Mouse (Mus musculus) embryonic stem cell, embryonic (primary cell): ENCODE measurements at regions not wholly inside any gene's neighbourhood (a gene's known extent, or its start where the extent isn't known, plus 50 kb on each side); places are given as distances from the start of the nearest gene placed in this dataset.

Source experiments
- CTCF ChIA-PET, 4 experiments: fragments of 300-600 bp in 2 of 4; fragments of 350-600 bp in 2 of 4; sonication (Branson Sonifier 250); formaldehyde crosslinking; loops; one replicate each; lab custom pipeline; 2022; ENCODE audit warnings: inconsistent platforms in 2 of 4; lab: Charles Lee
- POLR2A ChIA-PET, 4 experiments: fragments of 300-600 bp in 2 of 4; fragments of 350-600 bp in 2 of 4; sonication (Branson Sonifier 250); formaldehyde crosslinking; loops; one replicate each; lab custom pipeline; 2022; ENCODE audit warnings: antibody characterized with exemption in 4 of 4, inconsistent platforms in 1 of 4; lab: Charles Lee

- ChIA-PET POLR2A (interaction anchor here (0.6 to 5.7 kb wide), 35 partner anchors 9 to 152 kb away, joined by 3 to 43 read pairs (median 4); partner anchors contain the start of gene Sall4 (in 2 of the 4)), CTCF (interaction anchor here (0.5 to 2.2 kb wide), 78 partner anchors 9 to 635 kb away, joined by 3 to 18 read pairs (median 4); partner anchors contain the start of genes Atp9a (in 3 of the 4), Adnp (in 1 of the 4) and Sall4 (in 1 of the 4))
These were observed 74.6 kb upstream of the Sall4 start for GRCm38 (mm10) chr2:168842261-168842740.

GRCm38 (mm10) chr2:168841713-168842045 lies 73.9 kb upstream of the Sall4 start:
- POLR2A ChIA-PET = interaction anchor here (0.5 to 5.7 kb wide), 26 partner anchors 9 to 833 kb away, joined by 3 to 43 read pairs (median 4); partner anchors contain the start of gene Sall4 (in 2 of the 4)
- CTCF ChIA-PET = interaction anchor here (0.6 to 2.2 kb wide), 45 partner anchors 9 to 635 kb away, joined by 3 to 18 read pairs (median 4); partner anchors contain the start of genes Atp9a (in 3 of the 4) and Adnp (in 1 of the 4)

- POLR2A ChIA-PET = interaction anchor here (0.5 to 5.7 kb wide), 19 partner anchors 10 to 832 kb away, joined by 3 to 43 read pairs (median 4); partner anchors contain the start of gene Sall4 (in 2 of the 4)
- CTCF ChIA-PET = interaction anchor here (0.6 to 2.2 kb wide), 26 partner anchors 25 to 949 kb away, joined by 3 to 18 read pairs (median 3); partner anchors contain the start of gene Atp9a (in 2 of the 4)
These were observed 73.3 kb upstream of the Sall4 start for GRCm38 (mm10) chr2:168840853-168841712.

DNA sequence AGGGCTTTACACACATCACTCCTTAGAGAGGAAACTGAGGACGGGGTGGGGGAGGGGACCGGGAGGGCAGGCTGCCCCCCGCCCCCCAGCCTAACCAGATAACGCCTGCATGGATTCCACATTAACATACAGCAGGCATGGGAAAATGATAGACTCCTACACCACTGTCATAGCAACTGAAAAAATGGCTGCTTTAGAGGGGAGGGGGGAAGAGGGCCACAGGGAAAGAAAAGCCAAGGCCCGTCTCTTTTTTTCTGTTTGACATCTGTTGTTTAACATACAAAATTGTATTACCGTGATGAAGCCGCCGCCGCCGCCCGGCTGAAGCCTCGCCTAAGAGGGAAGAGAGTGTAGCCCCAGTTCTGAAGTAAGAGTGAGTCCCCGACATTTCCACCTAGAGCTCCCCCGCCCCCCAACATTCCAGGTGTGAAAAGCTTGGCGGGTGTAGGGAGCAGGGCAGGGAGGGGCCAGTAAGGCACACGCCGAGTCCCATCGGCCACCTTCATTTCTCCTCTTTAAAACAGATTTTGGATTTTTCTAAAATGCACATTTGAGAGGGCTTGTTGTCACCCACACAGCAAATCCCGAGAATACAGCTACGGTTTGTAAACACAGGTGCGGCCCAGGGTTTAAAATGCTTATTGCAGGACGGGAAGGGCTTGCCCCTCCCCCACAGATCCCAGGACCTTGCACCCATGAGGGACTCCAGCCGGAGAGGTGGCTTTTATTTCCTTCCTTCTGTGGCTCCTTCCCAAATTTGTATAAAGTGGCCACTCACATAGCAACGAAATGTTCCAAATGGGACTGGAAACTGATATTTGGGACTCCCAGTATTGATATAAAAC lies 72.3 kb upstream of the Sall4 start:
- POLR2A ChIA-PET = interaction anchor here (0.5 to 5.7 kb wide), 32 partner anchors 8 to 952 kb away, joined by 3 to 43 read pairs (median 4); partner anchors contain the start of gene Sall4 (in 1 of the 4)
- CTCF ChIA-PET = interaction anchor here in 2 of 4 experiments (0.5 to 1.5 kb wide), 7 partner anchors 12 to 257 kb away, joined by 3 to 10 read pairs (median 3); no protein-coding TSS in a partner anchor

DNA sequence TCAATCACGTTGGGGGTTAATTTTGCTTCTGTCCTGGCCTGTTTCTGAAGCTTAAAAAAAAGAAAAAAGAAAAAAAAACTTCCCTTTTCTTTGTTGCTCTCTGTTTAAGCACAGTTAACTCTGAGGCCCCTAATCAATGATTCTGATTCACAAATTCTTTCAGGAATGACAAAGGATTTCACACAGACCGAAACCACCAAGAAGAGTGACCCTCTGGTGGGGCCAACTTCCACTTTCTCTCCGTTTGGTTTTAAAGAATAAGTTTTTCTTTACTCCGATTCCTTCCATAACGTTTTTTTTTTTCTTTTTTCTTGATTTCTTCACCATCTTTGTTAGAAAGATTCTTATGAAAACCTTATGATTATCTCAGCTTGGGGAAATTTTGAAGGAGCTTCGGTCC lies 71.5 kb upstream of the Sall4 start:
- CTCF ChIA-PET = interaction anchor here (0.5 to 2.1 kb wide), 11 partner anchors 8 to 256 kb away, joined by 3 to 10 read pairs (median 4); no protein-coding TSS in a partner anchor
- POLR2A ChIA-PET = interaction anchor here (0.5 to 5.7 kb wide), 45 partner anchors 9 to 951 kb away, joined by 3 to 43 read pairs (median 4); no protein-coding TSS in a partner anchor

DNA sequence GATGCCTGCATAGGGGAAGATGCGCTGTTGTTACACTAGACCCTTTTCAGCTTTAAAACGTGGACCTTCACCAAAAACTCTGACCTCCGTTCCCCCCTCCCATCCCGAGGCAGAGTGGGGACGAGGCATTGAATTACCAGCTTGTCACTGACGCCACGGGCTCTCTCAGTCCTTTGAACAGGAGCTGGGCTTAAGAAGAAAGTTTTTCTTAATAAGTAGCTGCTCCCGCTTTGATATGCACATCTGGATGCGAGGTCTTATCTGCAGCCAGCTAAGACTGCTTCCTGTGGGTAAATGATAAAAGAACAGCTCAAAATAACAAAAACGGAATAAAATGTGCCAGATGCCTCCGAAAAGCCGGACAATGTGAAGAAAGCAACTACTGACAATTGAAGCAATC lies 70.9 kb upstream of the Sall4 start:
- CTCF ChIA-PET = interaction anchor here in 3 of 4 experiments (0.5 to 2.1 kb wide), 14 partner anchors 10 to 178 kb away, joined by 3 to 10 read pairs (median 4); partner anchors contain the start of gene Atp9a (in 2 of the 3)
- POLR2A ChIA-PET = interaction anchor here (0.5 to 5.7 kb wide), 50 partner anchors 9 to 722 kb away, joined by 3 to 43 read pairs (median 4); no protein-coding TSS in a partner anchor

- POLR2A ChIA-PET = interaction anchor here (0.6 to 5.7 kb wide), 41 partner anchors 9 to 721 kb away, joined by 3 to 43 read pairs (median 4); no protein-coding TSS in a partner anchor
- CTCF ChIA-PET = interaction anchor here in 3 of 4 experiments (0.5 to 2.1 kb wide), 19 partner anchors 10 to 191 kb away, joined by 3 to 10 read pairs (median 4); partner anchors contain the start of gene Atp9a (in 2 of the 3)
These were observed 70.3 kb upstream of the Sall4 start for GRCm38 (mm10) chr2:168837951-168838570.

- ChIA-PET POLR2A (interaction anchor here (0.6 to 1.6 kb wide), 15 partner anchors 9 to 297 kb away, joined by 3 to 9 read pairs (median 4); partner anchors contain the start of gene Sall4 (in 1 of the 4)), CTCF (interaction anchor here (0.5 to 1.8 kb wide), 37 partner anchors 9 to 593 kb away, joined by 3 to 8 read pairs (median 4); partner anchors contain the start of gene Atp9a (in 1 of the 4))
These were observed 67.0 kb upstream of the Sall4 start for GRCm38 (mm10) chr2:168834771-168835170.

DNA sequence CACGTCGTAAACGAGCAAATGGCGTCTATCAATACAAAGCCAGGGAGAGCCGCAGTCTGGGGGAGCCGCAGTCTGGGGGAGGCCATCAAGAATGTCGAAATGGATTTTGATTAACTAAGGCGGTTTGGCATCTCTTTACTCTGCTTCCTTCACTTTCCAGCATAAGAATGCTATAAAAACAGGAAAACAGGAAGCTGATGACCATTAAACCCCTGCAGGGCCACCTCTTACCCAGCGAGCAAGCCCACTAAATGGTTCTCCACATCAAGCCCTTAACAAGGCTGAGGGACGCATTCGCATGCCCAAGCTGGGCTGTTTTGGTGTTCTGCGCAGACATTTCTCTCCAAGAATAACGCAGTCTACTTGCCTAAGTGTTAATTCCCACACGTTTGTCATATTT lies 64.0 kb upstream of the Sall4 start:
- CTCF ChIA-PET = interaction anchor here in 2 of 4 experiments (0.5 to 0.6 kb wide), 2 partner anchors 55 to 124 kb away, joined by 4 to 7 read pairs; no protein-coding TSS in a partner anchor
- POLR2A ChIA-PET = interaction anchor here in 2 of 4 experiments (1.2 to 1.6 kb wide), 3 partner anchors 11 to 174 kb away, joined by 3 to 7 read pairs (median 5); no protein-coding TSS in a partner anchor

DNA sequence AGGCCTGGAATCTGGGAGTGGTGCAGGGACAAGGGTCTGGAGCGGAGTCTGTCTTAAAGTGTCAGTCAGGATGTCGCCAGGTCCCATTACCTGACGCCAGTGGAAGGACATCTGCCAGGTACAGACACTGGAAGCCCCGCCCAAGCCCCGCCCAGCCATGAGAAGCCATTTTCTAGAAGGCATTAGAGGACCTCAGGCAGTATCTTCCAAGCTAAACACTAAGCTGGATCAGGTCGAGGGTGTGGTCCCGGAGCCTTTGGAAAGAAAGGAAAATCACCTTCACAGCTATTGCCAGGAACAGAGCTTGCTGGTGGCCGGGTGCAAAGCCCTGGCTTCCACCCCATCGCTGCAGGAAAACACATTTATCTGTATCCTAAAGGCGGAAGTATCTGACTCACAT lies 52.9 kb upstream of the Sall4 start:
- POLR2A ChIA-PET = interaction anchor here (0.5 to 6.9 kb wide), 35 partner anchors 8 to 1103 kb away, joined by 3 to 50 read pairs (median 5); partner anchors contain the start of gene Sall4 (in 2 of the 4)

More for the DNA sequence above, 52.9 kb upstream of the Sall4 start:
- CTCF ChIA-PET = interaction anchor here (0.5 to 2.0 kb wide), 17 partner anchors 10 to 1250 kb away, joined by 3 to 12 read pairs (median 3); partner anchors contain the start of gene Atp9a (in 1 of the 4)
